Mouse (Mus musculus) spleen, adult 2 months (tissue): ENCODE measurements around the gene Tmem52.

Source experiments
- CTCF ChIP-seq: fragments of 200-500 bp; IDR thresholded peaks from 2 replicates; pipeline ENCODE4 v1.5.1; 2011; ENCODE audit warnings: mild to moderate bottlenecking, inconsistent platforms; ENCODE audit not compliant: insufficient read depth, insufficient read length, insufficient replicate concordance; ENCODE audit errors: extremely low read depth
- POLR2A ChIP-seq: fragments of 200-500 bp; IDR thresholded peaks from 2 replicates; pipeline ENCODE4 v1.6.1; 2011; ENCODE audit warnings: low read depth, low read length, inconsistent platforms

- TF ChIP-seq CTCF (no peak), POLR2A (no peak)
Measured at GRCm38 (mm10) chr4:155517948-155518517, 49.1 kb downstream of the Tmem52 start.
